Mouse (Mus musculus): Measurements from ENCODE around the gene Ankub1. TPM values are rescaled to one million over a fixed set of nuclear protein-coding genes. Genes with fewer than 3 reads are reported as not detected.

Gene Ankub1
- total RNA-seq, 2 experiments from 2014 or later: not detected

GRCm38 (mm10) chr3:57651865-57652259 lies 40.7 kb downstream of the Ankub1 start:
- no peak for DNase-seq
- intact Hi-C loops (cut with DNase I; ENCODE audit: low total_unique reads): no loop called here

DNA sequence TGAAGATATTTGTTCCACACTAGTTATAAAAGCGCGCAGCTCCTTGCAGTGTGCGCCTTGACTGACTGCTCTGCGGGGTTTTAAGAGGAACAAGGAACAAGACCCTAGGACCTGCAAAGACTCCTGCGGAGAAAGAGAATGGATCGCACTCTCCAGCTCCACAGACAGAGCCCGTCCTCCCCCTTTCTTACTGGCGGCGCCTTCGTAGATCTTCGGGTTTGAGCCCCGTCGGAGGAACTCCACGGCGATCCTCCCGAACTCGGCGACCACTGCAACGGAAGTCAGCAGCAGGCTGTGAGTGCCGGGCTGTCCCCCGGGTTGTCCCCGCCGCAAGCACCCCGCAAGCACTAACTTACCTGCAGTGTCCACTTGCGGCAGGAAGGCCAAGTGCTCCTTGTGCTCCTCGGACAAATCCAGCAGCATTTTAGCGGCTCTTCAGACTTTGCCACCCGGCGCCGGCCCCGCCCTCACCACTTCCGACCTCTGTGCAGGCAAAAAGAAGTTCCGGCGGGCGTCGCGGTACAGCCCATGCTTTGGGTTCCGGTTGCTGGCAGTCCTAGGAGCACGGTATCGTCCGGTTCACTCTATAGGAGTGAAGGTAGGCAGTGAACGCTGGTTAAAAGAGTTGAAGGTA lies 41.3 kb downstream of the Ankub1 start, which contains the start of gene Commd2:
Commd2 (minus strand) TSS at position 485 of the 634 bp plus-strand sequence.
- intact Hi-C loops (cut with DNase I; ENCODE audit: low total_unique reads): no loop called here
- DNase-seq: peak; percentile 87

DNA sequence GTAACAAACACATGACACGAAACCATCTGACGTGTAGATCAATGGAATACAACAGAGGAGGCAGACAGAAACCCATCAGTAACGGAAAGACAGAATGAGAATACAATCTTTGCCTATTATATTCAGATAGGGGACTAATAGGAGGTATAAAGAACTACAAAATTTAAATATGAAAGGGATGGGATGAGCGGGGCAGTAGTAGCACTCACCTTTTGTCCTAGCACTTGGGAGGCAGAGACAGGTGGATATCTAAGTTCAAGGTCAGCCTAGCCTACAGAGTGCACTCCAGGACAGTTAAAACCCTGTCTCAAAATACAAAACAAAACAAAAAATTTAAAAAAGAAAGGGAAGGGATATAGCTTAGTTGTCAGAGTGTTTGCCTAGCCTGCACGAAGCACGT lies 49.4 kb downstream of the Ankub1 start:
- intact Hi-C loops (cut with DNase I; ENCODE audit: low total_unique reads): no loop called here
- no peak for DNase-seq

DNA sequence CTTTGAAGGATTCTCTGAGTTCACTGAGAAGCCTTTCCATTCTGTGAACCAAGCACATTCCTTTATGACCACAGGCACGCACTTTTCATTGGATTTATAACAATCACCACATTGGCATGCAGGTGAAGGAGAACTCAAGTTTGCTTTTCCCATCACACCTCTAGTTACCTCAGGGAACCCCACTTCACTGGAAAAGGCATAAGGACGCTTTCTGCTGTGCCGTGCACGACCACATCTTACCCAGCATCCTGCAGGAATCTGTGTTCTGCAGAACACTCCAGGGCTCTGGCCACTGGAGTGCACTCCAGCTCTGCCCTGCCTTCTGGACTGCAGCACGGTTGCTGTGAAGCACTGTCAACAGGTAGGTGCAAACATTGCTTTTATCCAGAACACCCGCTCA lies 55.0 kb downstream of the Ankub1 start:
- no peak for DNase-seq
- intact Hi-C loops (cut with DNase I; ENCODE audit: low total_unique reads): no loop called here

DNA sequence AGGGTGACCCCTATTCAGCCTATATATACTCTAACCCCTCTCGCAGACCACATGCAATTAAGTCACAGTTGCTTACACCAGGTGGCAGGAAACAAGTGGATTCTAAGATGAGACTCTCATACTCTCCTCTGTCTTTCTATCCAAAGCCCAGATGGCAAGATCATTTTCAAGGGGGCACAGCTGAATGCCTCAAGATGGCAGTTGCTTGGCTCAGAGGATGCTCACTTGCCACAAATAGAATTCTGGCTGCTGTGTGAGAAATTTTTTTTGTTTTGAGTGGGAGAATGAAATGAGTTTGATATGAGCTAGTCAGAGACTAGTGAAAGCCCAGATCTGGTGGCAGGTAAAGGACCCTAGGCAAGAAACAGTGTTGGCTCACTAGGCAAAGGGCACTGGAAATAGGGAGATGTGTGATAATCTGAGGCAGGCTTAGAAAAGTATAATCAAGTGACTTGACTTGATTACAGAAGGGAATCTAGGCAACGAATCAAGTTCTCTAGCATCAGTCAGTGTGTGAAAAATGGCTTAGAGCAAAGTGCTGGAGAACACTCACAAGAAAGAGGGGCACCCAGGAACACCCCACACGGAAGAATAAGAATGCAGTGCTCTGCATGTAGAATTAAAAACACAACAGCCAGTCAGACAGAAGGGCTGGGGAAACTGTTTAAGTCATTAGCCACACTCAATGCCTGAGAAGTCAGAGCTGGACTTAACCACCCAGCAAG lies 57.7 kb downstream of the Ankub1 start:
- intact Hi-C loops (cut with DNase I; ENCODE audit: low total_unique reads): no loop called here
- DNase-seq: no peak

DNA sequence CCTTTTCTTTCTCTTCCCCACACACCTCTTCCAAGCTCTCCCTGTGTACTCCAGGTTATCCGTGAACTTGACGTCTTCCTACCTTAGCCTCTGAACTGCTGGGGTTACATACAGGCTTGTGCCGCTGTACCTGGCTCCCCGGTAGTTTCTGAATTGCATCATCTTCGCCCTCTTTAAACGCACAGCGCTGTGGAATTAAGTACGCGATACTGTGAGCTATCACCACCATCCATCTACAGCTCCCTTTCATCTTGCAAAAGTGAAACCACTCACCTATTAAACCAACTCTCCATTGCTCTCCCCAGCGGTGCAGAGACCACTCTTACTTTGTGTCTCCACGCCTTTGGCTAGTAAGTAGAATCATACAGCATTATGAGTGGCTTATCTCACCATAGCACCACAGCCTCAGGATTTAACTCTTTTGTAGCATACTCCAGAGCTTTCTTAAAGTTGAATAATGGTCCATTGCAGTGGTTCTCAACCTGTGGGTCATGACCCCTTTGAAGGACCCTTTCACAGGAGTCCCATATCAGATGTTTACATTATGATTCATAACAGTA lies 65.6 kb downstream of the Ankub1 start:
- DNase-seq: no peak
- intact Hi-C loops (cut with DNase I; ENCODE audit: low total_unique reads): no loop called here

DNA sequence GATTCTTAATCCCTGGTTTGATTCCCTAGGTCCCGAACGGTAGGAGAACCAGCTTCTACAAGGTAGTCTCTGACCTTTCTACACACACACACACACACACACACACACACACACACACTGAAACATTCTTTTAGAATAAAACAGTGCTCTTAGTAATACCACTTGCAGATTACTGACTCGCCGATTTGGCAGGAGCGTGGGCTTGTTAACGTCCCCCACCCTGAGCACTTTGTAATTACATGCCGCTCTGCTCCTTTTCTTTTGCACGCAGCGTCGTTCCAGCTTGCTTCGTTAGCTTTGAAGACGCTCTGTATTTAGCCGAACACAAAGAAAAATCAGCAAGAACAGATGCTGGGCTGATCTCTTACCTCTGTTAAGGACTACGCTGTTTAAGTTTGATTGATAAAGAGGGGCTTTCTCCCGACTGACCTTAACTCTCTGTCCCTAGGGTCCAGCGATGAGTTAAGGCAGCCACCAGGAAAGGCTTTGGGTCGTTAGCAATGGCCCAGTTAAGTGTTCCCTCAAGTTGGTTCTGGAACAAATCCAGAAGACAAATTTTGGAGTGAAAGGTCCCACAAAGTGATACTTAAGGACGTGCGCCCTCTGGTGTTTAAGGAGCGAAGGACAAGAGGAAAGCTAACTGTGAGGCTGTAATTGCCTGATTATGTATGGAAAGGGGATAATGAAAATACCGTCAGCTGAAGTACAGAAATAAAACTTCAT lies 67.2 kb downstream of the Ankub1 start:
- peak; percentile 60 for DNase-seq

GRCm38 (mm10) chr3:57619718-57620117 lies 72.9 kb downstream of the Ankub1 start:
- no peak for DNase-seq
- intact Hi-C loops (cut with DNase I; ENCODE audit: low total_unique reads): no loop called here

More for the DNA sequence above, 67.2 kb downstream of the Ankub1 start:
- intact Hi-C loops (cut with DNase I; ENCODE audit: low total_unique reads): loop anchor here (2.0 kb wide), 1 partner anchor 155 kb away; no protein-coding TSS in a partner anchor

- no peak for DNase-seq
- intact Hi-C loops (cut with DNase I; ENCODE audit: low total_unique reads): no loop called here
Measured at GRCm38 (mm10) chr3:57615652-57616051, 76.9 kb downstream of the Ankub1 start.

DNA sequence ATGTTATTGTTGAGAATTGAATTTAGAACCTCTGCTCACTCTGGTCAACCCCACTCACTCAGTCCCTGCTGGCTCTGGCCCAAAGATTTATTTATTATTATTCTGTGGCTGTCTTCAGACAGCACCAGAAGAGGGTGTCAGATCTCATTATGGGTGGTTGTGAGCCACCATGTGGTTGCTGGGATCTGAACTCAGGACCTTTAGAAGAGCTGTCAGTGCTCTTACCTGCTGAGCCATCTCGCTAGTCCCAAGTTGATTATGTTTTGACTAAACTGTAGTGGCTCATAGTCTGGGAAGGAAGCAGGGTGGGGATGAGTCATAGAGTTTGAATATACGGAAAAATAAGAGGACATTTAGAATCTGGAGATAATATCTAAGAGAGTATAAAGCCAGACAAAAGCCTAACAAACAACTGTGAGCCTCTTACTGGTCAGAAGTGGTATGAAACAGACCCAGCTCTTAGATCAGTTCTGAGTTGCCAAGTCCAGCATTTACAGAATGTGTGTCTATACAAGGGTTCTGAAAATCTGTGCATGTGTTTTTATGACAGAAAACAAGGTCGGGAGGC lies 80.1 kb downstream of the Ankub1 start:
- intact Hi-C loops (cut with DNase I; ENCODE audit: low total_unique reads): no loop called here
- no peak for DNase-seq

DNA sequence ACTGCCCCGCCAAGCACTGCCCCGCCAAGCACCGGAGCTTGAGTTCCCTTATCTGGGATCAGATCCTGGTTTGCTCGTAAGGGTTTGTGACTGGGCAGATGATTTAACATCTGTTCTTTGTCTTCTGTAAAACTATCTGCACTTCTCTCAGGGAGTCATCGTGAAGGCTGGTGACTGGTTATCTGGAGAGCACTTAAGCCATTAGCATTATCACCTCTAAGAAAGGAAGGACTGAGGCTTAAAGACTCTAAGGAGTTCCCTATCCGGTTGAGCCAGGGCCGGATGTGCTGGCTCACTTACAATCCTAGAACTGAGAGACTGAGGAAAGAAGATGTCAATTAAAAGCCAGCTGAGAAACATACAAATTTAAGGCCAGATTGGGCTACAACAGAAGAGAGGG lies 80.8 kb downstream of the Ankub1 start:
- no peak for DNase-seq
- intact Hi-C loops (cut with DNase I; ENCODE audit: low total_unique reads): no loop called here

Small RNA genes within 50 kb of the gene (microRNA-seq; reads per million reads assigned to microRNA genes)
- gene Mir6377: 0 reads per million in 2 experiments

Other genes starting within 250 kb of the Ankub1 start
- gene Wwtr1, start 116.9 kb downstream of the Ankub1 start, total RNA-seq (2021): 10 to 100 TPM; 32.1 to 38.1 TPM
- gene Commd2, start 41.1 kb downstream of the Ankub1 start, total RNA-seq (2021): 10 to 100 TPM; 11.0 to 12.3 TPM
- gene Rnf13, start 43.3 kb upstream of the Ankub1 start, total RNA-seq (2021): 10 to 100 TPM; 23.3 to 28.1 TPM
- 100 to 1,000 TPM; 107 to 109 TPM for gene Pfn2, start 155.3 kb upstream of the Ankub1 start, total RNA-seq (2021)